Mouse (Mus musculus): ENCODE results near the gene Lgmn. TPM values are rescaled to one million over a fixed set of nuclear protein-coding genes. Genes with fewer than 3 reads are reported as not detected.

Lgmn gene
- polyA plus RNA-seq, 1 experiment from 2014 or later = 123 TPM

DNA sequence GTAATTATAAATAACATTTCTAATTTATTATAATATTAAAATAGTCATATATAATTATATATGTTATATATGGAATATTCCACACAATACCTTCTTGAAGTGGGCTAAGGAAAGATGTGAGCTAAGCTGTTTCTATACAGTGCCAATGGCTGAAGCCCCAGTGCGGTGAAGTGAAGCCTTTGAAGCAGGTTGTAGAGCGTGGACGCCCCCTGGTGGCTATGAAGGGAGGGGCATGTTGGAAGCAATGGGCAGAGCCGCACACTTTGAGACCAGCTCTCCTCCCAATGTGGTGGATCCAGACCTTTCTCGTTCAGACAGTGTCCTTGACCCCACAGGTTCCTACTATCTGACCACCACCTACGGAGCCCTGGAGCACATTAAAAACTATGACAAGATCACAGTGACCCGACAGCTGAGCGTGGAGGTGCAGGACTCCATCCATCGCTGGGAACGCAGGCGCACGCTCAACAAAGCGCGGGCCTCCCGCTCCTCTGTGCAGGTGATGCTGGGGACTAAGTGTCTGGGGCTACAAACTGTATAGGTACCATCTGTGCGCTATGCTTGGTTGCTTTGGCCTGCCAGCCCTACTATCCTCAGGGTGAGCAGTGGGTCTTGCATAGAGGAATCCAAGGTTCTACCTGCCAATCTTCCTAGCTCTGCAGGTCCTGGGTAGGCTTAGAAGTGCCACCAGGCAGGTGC lies 52.2 kb downstream of the Lgmn start:
- no peak overlapping the region for H3K4me2 ChIP-seq

DNA sequence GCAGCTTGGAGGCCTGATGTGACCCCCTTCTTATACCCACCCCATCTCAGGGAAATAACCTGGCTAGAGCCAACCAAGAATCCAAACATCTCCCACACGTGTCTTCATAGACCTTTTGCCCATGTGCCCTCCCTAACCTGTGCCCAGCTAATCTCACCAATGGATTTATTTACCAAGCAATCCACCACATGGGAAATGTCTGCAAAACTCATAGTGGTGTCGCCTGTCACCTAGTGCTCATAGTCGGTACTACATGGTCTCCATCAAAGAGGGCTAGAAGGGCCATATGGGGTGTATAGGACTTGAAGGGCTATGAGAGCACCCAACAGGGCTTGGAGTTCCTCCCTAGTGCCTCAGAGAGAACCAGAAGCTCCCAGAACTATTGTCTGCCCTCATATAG lies 54.8 kb downstream of the Lgmn start:
- Histone ChIP-seq H3K27ac (replicated peaks) (no peak overlapping the region), H3K9ac (replicated peaks) (no peak overlapping the region), H3K4me3 (replicated peaks) (no peak overlapping the region), H3K36me3 (no peaks in the 10 kb centered on the region), H3K27me3 (replicated peaks) (no peaks in the 10 kb centered on the region; the same call in 1 of the 2 replicates), H3K9me3 (replicated peaks) (no peaks in the 10 kb centered on the region), H3K4me1 (no peaks in the 10 kb centered on the region), H3K4me2 (no peak overlapping the region)
- WGBS = 32% methylated on average over 3 of the region's 3 CpGs
- ATAC-seq (ENCODE audit: low FRiP score) = peak; percentile 60

More for the DNA sequence above, 52.2 kb downstream of the Lgmn start:
- no peak overlapping the region for H3K27ac ChIP-seq (replicated peaks)
- no peak overlapping the region for H3K9ac ChIP-seq (replicated peaks)
- H3K4me3 ChIP-seq (replicated peaks) = no peak overlapping the region
- no peaks in the 10 kb centered on the region for H3K36me3 ChIP-seq
- no peaks in the 10 kb centered on the region for H3K4me1 ChIP-seq
- ATAC-seq (ENCODE audit: low FRiP score) = peak; percentile 87
- WGBS = 55% methylated on average over 16 of the region's 16 CpGs
- no peaks in the 10 kb centered on the region for H3K9me3 ChIP-seq (replicated peaks)
- no peaks in the 10 kb centered on the region; the same call in 1 of the 2 replicates for H3K27me3 ChIP-seq (replicated peaks)

DNA sequence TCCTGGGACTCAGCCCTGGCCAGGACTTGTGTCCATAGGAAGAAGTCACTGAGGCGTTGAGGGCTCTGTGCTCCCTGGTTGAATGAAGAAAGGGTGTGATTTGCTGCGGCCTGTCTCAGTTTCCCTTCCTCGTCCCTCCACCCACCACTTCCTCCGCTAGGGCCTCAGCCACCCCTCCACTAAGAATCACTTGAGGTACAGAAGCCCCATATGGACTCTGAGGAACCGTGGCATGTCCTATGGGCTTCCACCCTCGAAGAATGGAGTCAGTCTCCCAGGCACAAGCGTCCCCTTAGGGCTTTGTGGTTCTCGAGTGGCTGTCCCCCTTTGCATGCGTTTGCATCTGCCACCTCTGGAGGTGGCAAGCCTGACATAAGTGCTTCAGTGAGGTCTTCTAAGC lies 56.3 kb downstream of the Lgmn start:
- H3K4me3 ChIP-seq (replicated peaks) = no peak overlapping the region
- no peaks in the 10 kb centered on the region for H3K4me1 ChIP-seq
- no peaks in the 10 kb centered on the region for H3K9me3 ChIP-seq (replicated peaks)
- no peak for ATAC-seq (ENCODE audit: low FRiP score)
- H3K9ac ChIP-seq (replicated peaks) = no peak overlapping the region
- H3K4me2 ChIP-seq = no peak overlapping the region
- H3K36me3 ChIP-seq = no peaks in the 10 kb centered on the region
- no peak overlapping the region for H3K27ac ChIP-seq (replicated peaks)
- no peaks in the 10 kb centered on the region for H3K27me3 ChIP-seq (replicated peaks)
- 89% methylated on average over 9 of the region's 9 CpGs for WGBS

DNA sequence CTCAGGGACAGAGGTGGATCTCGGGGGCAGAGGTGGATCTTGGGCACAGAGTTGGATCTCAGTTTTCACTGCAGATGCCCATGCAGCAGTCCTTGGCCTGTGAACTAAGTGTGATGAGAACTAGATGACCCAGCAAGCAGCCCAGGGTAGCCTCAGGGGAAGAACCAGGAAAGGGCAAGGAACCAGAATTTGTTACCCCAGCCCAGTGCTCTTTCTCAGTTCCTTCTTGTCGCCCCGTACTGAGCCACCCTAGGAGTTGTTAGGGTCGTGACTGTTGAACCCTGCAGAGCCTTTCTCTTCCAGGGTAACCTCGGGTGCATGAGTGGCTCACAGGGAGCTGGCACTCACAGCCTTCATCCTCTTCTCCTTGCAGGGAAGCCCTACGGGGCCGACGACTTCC lies 57.4 kb downstream of the Lgmn start:
- H3K4me2 ChIP-seq = no peak overlapping the region
- no peaks in the 10 kb centered on the region for H3K4me1 ChIP-seq
- H3K9me3 ChIP-seq (replicated peaks) = no peaks in the 10 kb centered on the region
- no peaks in the 10 kb centered on the region for H3K36me3 ChIP-seq
- no peak overlapping the region for H3K4me3 ChIP-seq (replicated peaks)
- no peaks in the 10 kb centered on the region for H3K27me3 ChIP-seq (replicated peaks)
- no peak overlapping the region for H3K27ac ChIP-seq (replicated peaks)
- no peak overlapping the region for H3K9ac ChIP-seq (replicated peaks)
- WGBS = 80% methylated on average over 8 of the region's 8 CpGs
- ATAC-seq (ENCODE audit: low FRiP score) = no peak

DNA sequence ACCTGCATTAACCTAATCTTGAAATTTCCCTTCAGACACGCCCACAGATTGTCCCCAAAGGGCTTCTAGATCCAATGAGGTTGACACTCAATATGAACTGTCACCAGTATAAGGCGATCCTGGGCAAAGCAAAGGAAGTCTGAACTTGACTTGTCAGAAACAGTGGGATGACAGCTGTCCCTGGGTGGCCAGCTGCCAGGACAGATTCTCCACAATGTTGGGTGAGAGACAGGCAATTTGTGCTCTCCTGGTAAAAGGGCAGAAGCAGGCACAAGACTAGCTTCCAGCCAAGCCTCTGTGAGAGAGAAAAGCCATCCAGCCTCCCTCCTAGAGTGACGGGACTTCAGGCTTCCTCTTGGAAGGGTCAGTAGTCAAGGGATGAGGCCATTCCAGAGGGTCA lies 67.3 kb downstream of the Lgmn start:
- Histone ChIP-seq H3K4me2 (no peak overlapping the region), H3K9me3 (replicated peaks) (no peaks in the 10 kb centered on the region), H3K36me3 (no peaks in the 10 kb centered on the region), H3K4me3 (replicated peaks) (no peak overlapping the region), H3K27me3 (replicated peaks) (no peaks in the 10 kb centered on the region), H3K27ac (replicated peaks) (no peak overlapping the region), H3K9ac (replicated peaks) (no peak overlapping the region), H3K4me1 (no peaks in the 10 kb centered on the region)
- WGBS = 80% methylated on average over 3 of the region's 3 CpGs
- no peak for ATAC-seq (ENCODE audit: low FRiP score)

DNA sequence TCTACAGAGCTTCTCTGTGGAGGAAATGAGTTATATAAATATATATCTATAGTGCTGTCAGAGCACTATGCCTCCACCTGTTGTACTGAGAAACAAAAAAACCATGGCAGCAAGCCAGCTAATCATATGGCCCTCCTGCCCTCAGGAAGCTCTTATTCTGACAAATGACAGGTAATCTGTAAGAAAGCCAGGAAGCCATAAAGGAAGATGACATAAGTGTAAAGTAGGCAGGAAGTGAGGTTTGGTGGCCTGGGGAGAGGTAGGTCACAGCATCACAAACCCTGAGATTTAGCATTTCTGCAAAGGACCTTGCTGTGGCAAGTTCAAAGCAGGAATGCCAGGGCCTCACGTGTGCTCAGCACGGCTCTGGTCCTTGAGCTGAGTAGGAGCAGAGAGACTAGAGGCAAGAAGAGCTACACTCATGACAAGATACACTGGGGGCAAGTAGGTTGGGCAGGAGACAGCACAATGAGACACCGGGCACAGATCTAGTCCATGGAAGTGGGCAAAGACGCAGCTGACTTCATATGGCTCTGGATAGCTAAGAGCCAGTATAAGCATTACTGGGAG lies 68.6 kb downstream of the Lgmn start:
- Histone ChIP-seq H3K9me3 (replicated peaks) (no peaks in the 10 kb centered on the region), H3K36me3 (no peaks in the 10 kb centered on the region), H3K4me1 (no peaks in the 10 kb centered on the region), H3K27me3 (replicated peaks) (no peaks in the 10 kb centered on the region), H3K9ac (replicated peaks) (no peak overlapping the region), H3K4me3 (replicated peaks) (no peak overlapping the region), H3K27ac (replicated peaks) (no peak overlapping the region), H3K4me2 (no peak overlapping the region)
- 90% methylated on average over 4 of the region's 4 CpGs for WGBS
- no peak for ATAC-seq (ENCODE audit: low FRiP score)

DNA sequence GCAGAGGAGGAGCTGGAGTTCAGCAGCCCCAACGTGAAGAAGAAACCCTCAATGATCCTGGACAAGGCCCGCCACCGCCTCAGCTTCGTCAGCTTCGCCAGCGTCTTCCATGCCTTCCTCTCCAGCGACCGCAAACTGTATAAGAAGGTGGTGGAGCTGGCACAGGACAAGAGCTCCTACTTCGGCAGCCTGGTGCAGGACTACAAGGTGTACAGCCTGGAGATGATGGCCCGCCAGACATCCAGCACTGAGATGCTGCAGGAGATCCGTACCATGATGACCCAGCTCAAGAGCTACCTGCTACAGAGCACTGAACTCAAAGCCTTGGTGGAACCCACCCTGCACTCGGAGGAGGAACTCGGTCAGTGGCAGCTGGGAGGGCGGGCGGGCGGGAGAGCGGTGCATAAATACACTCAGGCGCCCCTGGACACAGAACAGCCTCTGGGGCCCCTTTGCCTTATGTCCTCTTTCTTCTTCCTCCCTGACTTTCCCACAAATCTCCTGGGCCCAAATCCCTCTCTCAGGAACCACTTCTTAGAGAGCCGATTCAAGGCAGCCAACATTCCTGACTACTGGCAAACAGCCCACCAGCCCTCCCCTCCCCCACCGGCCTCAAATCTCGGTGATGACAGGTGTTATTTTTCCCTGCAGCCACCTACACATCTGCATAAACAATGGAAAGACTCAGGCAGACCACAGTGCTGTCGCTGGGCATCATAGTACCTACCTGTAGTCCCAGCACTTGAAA lies 70.0 kb downstream of the Lgmn start:
- no peaks in the 10 kb centered on the region for H3K36me3 ChIP-seq
- no peak for ATAC-seq (ENCODE audit: low FRiP score)

DNA sequence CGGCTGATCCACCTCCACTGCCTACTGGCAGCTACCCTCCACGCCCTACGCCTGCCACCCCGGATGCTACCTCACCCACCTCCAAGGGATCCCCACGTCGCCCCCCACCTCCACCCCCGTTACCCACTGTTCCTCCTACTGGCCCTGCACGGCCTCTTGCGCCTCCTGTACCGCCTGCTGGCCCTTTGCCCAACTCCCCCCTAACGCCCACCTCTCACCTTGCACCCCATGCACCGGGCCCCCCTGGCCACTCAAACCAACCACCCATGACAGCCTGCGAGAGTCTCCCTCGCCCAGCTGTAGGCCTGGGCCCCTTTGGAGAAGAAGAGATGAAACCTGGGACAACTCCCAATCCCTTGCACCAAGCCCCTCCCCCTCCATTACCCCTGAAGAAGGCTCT lies 71.1 kb downstream of the Lgmn start:
- no peak overlapping the region for H3K27ac ChIP-seq (replicated peaks)
- no peak overlapping the region for H3K4me3 ChIP-seq (replicated peaks)
- no peak overlapping the region for H3K4me2 ChIP-seq
- ATAC-seq (ENCODE audit: low FRiP score) = no peak
- H3K9ac ChIP-seq (replicated peaks) = no peak overlapping the region
- H3K9me3 ChIP-seq (replicated peaks) = no peaks in the 10 kb centered on the region
- WGBS = 86% methylated on average over 14 of the region's 14 CpGs
- H3K4me1 ChIP-seq = no peaks in the 10 kb centered on the region
- H3K27me3 ChIP-seq (replicated peaks) = no peaks in the 10 kb centered on the region
- H3K36me3 ChIP-seq = no peaks in the 10 kb centered on the region

More for the DNA sequence above, 70.0 kb downstream of the Lgmn start:
- Histone ChIP-seq H3K27ac (replicated peaks) (no peak overlapping the region), H3K9ac (replicated peaks) (no peak overlapping the region), H3K4me2 (no peak overlapping the region), H3K4me1 (no peaks in the 10 kb centered on the region), H3K9me3 (replicated peaks) (no peaks in the 10 kb centered on the region), H3K27me3 (replicated peaks) (no peaks in the 10 kb centered on the region), H3K4me3 (replicated peaks) (no peak overlapping the region)
- 82% methylated on average over 22 of the region's 22 CpGs for WGBS

DNA sequence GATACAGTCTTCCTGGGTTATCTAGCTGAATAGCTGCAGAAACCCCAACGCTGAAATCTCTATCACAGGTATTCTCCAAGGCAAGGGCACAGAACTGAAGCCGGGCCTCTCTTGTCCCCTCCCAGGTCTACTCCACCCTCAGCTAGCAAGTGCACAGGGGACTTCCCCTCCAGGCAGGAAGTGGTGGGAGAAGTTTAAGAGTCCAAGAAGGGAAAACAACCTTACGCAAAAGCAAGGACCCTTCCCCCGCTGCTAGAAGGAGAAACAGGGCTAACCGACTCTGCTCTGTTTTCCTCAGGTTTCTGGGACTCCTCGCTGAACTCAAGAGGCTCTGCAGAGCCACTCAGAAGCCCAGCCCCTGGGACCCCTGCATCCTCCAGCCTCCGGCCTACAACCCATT lies 71.5 kb downstream of the Lgmn start:
- H3K36me3 ChIP-seq = no peaks in the 10 kb centered on the region
- H3K9me3 ChIP-seq (replicated peaks) = no peaks in the 10 kb centered on the region
- H3K4me3 ChIP-seq (replicated peaks) = no peak overlapping the region
- no peak overlapping the region for H3K27ac ChIP-seq (replicated peaks)
- H3K9ac ChIP-seq (replicated peaks) = no peak overlapping the region
- no peaks in the 10 kb centered on the region for H3K4me1 ChIP-seq
- ATAC-seq (ENCODE audit: low FRiP score) = no peak
- no peak overlapping the region for H3K4me2 ChIP-seq
- WGBS = 88% methylated on average over 7 of the region's 7 CpGs
- no peaks in the 10 kb centered on the region for H3K27me3 ChIP-seq (replicated peaks)

DNA sequence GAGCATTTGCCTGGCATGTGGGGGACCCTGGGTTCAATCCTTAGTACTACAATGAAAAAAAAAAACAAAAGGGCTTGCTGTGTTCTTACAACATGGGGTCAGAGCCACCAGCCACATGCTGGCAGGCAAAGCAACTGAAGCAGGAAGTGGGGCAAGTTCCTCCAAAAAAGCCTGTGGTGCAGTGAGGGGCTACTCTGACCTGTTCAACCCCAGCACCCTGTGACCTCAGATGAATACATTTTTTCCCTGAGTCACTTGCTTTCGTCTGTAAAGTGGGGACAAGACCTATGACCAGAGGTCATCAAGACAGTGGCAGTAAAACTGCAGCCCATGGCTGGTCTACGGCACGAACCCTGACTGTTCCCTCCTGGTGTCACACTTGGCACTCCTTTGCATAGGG lies 72.5 kb downstream of the Lgmn start:
- Histone ChIP-seq H3K4me3 (replicated peaks) (no peak overlapping the region), H3K27me3 (replicated peaks) (no peaks in the 10 kb centered on the region), H3K9ac (replicated peaks) (no peak overlapping the region), H3K27ac (replicated peaks) (no peak overlapping the region), H3K9me3 (replicated peaks) (no peaks in the 10 kb centered on the region), H3K4me2 (no peak overlapping the region), H3K4me1 (no peaks in the 10 kb centered on the region), H3K36me3 (no peaks in the 10 kb centered on the region)
- 78% methylated on average over 3 of the region's 3 CpGs for WGBS
- no peak for ATAC-seq (ENCODE audit: low FRiP score)

DNA sequence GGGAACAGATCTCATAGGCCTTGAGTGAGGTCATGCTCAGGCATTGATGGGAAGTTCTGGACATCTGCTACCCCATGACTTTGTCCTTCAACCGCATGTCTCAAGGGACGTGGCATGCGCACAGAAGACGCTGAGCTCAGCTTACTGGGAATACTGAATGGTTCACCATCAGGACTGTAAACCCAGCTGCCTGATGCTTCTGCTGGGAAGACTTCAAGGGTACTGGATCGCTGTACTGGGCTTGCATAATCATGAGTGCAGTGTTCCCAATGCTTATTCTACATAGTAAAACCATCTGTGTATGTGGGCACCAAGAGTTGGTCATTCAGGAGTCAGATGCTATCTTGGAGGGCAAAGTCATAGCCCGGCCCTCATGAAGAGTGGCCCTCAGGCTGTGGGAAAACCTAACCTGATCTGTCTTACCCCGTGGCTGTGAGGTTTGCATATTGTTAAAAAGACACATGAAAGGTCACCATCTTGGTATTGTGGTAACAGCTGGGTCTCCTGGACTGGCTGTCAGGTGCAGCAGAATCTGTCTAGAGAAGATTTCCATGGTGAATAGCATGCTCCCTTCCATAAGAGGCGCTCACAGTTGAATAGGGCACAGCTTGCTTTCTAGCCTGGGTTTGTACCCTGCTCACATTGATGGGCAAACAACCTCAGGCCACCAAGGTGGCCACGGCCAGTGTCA lies 73.3 kb downstream of the Lgmn start:
- 92% methylated on average over 9 of the region's 9 CpGs for WGBS
- Histone ChIP-seq H3K27ac (replicated peaks) (no peak overlapping the region), H3K36me3 (no peaks in the 10 kb centered on the region), H3K9ac (replicated peaks) (no peak overlapping the region), H3K4me2 (no peak overlapping the region), H3K9me3 (replicated peaks) (no peaks in the 10 kb centered on the region), H3K27me3 (replicated peaks) (no peaks in the 10 kb centered on the region), H3K4me1 (no peaks in the 10 kb centered on the region), H3K4me3 (replicated peaks) (no peak overlapping the region)
- ATAC-seq (ENCODE audit: low FRiP score) = no peak

Data from neural tube, embryonic 15.5 days (tissue).